Mouse (Mus musculus): Measurements from ENCODE around the gene Cysrt1. TPM values are rescaled to one million over a fixed set of nuclear protein-coding genes. Genes with fewer than 3 reads are reported as not detected.

The Cysrt1 gene
- total RNA-seq (2023) = not detected

DNA sequence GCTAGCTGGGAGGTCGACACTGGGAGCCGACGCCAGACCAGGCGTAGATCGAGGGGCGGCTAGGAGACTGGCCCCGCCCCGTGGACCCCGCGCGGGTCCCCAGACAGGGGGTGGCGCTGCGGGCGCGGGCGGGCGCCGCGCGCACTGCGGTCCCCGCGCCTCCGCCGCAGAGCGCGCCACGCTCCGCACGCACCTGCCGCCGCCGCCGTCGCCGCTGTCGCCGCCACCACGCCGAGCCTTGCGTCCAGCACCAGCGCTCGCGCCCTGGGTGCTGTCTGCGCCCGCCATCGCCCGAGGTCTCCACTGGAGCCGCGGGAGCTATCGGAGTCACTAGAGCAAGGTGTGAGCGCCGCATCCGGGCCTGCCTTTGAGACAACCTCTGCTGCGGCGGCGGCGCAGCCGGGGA, at the start of gene Cysrt1, which contains the start of gene Rnf208:
Gene Cysrt1 (minus strand): TSS at position 352 of the 406 bp plus-strand sequence.
Gene Rnf208 (plus strand): TSS at position 155 of the 406 bp plus-strand sequence.

DNA sequence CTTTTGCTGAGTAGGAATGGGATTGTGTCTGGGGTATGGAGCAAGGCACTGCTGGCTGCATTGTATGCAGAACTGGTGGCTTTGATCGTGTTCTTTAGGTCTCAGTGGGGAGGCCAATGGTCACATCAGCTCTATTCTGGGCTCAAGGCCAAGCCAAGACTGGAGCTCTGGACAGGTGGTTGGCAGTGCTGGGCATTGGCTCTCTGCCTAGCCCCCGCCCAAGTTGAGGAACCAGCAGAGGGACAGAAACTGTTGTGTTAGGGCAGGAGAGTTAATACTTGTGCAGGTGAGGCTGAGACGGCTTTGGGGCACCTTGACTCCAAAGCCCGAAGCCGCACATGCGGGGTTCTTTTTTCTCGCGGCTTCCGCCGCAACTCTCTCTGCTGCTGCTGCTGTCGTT, 47.4 kb upstream of the Cysrt1 start, which contains the start of gene Lrrc26:
Gene Lrrc26 (plus strand): TSS at position 265 of the 400 bp plus-strand sequence.

DNA sequence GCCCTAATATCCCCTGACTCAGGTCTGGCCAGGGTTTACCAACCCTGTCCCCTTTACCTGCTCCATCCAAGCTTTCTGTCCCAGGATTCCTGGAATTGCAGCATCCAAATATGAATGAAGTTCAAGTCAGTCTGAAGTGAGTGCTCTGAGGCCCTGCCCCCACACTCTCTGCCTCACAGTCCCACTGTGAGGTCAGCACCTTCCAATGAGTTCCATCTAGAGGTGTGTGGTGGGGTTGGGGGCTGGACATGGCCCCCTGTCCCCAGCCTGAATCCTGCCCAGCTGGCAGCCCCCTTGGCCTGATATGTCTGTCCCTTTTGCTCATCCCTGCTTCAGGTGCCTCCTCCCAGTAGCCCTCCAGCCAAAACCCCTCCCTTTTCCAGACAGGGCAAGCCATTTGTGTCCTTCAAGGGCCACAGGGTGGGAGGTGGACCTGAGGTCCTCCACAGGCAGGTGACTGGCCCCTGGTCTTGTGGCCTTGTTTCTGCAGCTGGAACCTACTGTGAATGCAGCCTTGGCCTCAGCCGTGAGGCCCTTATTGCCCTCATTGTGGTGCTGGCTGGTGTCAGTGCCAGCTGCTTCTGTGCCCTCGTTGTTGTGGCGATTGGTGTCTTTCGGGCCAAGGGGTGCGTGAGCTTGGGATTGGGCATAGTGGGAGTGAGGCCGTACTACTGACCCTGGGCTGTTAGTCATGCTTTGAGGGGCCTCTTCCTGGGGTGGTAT, 45.8 kb upstream of the Cysrt1 start, which contains the start of gene Tmem210:
Gene Tmem210 (plus strand): TSS at position 219 of the 723 bp plus-strand sequence.

DNA sequence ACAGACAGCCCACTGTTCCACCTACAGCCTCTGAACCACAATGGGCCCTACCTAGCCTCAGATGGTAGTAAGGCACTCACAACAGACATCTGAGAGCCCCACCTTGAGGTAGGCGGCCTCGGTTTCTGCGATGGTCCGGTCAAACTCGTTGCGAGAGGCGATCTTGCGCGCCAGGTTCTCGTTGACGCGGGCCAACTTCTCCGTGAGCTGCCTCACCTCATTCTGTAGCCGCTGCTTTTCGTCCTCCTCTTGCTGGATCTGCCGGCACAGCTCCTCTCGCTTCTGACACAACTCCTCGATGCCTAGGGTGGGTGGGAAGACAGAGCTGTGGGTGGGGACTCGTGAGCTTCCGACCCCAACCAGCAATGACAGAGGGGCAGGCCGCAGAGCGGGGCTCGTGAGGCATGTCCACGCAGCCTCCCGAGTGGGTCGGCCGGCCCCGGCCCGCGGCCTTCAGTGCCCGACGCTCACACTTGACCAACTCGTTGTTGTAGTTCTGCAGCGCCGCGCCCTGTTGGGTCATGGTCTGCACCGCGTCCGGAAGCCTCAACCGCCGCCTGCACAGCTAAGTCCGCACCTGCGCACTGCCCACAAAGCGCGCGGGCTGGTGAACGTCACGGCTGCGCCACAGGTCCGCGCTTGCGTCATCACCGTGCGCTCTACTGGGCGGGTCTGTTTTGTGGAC, 29.7 kb upstream of the Cysrt1 start, which contains the start of the genes Ssna1 and Anapc2:
Gene Ssna1 (minus strand): TSS at position 612 of the 685 bp plus-strand sequence.
Gene Anapc2 (plus strand): TSS at position 652 of the 685 bp plus-strand sequence.

DNA sequence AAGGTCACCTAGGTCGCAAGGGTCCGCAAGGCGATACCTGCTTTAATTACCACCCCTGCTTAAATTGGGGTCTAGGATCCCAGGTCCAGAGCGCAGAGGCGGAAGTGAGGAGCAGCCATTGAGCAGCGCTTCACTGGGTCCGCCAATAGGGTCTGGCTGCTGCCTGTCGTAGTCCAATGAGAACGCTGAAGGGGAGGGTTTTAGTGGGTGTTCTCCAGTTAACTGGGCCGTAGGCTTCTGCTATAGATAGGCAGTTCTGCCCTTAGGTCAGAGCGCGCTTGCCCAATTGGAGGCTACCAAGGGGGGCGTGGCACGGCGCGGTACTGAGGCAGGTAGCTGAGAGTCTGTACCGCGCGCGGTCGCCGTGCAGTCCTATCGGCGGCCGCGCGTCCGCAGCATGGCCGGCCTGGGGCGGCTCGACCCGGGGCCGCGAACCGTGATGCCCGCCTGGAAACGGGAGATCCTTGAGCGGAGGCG, 20.1 kb upstream of the Cysrt1 start, which contains the start of gene Tprn:
Gene Tprn (plus strand): TSS at position 328 of the 477 bp plus-strand sequence.

DNA sequence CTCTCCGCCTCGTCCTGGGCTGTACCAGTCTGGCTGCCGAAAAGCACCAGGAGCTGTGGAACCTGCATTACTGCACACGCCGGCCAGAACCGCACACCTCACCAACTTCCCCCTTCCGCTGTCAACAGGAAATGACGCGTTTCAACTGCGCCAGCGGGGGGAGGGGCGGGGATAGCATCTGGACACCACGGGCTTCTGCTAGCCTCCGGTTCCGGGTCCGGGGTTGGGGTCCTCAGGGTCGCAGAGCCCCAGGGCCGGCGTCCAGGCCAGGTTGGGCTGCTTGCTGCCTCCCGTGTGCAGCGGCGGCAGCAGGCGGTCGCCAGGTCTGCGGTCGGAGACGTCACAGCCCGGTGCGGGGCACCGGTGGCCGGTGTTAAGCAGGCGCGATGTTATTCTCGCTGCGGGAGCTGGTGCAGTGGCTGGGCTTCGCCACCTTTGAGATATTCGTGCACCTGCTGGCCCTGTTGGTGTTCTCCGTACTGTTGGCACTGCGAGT, 13.1 kb upstream of the Cysrt1 start, which contains the start of gene Tmem203:
Gene Tmem203 (plus strand): TSS at position 156 of the 496 bp plus-strand sequence.

DNA sequence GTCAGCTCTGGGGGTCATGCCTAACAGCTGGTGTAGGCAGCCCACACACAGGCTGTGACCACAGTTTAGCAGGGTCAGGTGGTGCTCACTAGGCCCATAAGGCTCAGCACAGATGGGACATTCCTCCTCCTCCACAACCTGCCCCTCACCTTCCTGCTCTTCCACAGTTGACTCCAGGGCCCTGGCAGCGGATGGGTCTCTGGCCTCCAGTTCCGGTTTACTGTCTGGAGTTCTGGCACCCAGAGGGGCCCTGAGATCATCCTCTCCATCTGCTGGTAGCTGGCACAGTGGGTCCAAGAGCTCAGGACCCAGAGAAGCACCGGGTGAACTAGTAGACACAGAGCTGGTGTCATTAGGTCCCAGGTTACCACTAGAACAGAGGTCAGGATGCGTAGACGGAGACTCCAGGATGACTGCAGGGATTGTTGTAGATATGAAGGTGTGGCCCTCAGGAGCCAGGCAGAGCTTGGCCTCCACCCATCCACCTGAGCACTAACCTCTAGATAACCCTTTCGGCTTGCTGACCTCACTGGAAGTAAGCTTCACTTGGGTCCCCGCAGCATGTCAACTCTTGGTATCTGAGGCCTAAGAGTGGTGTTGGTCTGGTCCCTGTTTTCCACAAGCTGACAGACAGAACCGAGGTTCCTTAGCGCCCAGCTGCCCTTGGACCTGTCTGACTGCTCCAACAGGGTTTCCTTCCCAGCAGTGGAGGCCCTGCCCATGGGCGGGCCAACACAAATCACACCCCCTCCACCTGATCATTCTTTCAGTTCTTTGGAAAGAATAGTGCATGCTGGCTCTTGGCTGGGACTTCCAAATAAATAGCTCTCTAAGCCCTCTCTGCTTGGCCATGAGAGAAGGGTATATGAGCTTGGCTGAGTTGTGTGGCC, 4.2 kb upstream of the Cysrt1 start, which contains the start of gene AL732309.1:
Gene AL732309.1 (minus strand): TSS at position 681 of the 890 bp plus-strand sequence.

DNA sequence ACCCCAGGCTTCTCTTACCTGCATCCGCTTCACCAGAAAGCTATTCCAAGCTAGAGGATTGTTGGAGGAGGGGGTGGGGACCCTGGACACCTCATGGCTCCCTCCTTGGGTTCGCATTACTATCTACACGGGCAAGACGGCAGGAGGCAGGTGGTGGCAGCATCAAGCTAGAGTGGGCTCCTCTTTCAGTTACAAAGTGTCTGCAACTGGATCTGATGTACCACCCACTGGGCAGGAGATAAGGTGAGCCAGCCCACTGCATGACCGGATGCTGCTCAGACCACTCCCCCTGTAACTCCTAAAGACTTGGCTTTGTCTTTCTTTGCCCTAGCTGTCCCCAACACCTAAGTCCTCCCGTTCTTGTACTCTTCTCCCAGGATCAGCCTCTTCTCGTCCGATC, 5.6 kb downstream of the Cysrt1 start, which contains the start of gene Rnf224:
Gene Rnf224 (minus strand): TSS at position 174 of the 400 bp plus-strand sequence.

DNA sequence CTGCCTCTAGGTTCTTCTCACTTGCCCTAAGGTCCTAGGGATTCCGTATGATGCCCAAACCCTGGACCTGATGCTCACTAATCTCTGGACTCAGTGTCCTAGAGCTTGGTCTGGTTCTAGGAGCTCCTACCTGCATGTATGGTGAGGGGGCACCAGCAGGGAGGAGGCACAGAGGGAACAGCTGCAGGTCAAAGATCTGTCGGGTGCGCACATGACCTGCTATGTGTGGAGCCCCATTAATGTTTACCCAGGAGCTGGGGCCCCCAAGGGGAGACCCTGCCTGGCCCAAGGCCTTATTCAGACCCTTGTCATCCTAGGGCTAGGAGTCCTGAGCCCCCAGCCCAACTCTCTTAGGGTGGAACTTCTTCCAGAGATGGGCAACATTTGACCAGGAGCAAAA, 8.2 kb downstream of the Cysrt1 start, which contains the start of gene Slc34a3:
Gene Slc34a3 (minus strand): TSS at position 315 of the 400 bp plus-strand sequence.

DNA sequence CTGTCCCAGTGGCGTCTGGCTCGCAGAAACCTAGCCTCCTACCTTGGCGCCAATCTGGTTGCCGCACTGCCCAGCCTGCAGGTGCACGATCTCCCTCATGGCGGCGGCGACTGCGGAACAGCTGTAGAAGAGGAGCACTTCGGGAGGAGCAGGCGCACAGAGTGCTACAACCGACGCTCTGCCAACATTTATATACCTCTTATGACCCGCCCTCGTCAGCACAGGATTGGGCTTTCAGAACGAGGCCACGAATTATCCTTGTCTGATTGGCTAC, 17.8 kb downstream of the Cysrt1 start, which contains the start of gene Tubb4b:
Gene Tubb4b (minus strand): TSS at position 211 of the 274 bp plus-strand sequence.

DNA sequence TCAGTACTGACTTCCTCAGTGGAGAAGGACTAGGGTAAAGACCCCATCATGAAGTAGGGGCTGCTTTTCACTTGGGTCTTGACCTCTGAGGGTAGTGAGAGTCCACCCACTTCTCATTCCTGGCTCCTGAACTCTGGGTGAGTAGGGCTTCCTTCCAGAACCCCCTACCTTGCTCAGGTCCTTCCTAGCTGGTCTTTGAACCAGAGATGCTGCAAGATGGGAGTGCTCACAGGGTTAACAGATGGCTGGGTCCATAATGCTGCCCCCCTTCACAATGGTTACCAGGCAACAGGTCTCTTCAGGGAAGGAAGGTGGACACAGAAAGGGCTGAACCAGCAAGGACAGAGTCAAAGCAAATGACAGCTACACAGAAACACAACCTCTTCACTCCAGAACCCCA, 23.8 kb downstream of the Cysrt1 start, which contains the start of gene Fam166a:
Gene Fam166a (plus strand): TSS at position 301 of the 400 bp plus-strand sequence.

DNA sequence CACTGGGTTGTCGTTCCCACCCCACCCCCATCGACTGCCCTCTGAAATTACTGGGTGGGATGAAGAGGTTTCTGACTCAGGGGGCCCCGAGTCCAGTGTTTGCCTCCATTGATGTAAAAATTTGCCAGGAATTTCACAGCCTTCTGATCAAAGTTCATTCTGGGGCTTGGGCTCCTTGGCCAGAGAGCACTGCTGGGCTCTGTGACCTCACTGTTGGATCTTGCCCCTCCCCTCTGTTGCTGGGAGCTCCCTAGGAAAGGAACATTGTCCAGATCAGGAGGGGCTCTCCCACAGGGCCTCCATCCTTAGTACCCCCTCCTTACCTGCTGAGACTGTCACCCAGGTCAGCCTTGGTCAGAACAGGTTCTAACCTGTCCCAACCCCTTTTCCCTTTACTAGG, 27.8 kb downstream of the Cysrt1 start, which contains the start of gene Stpg3:
Gene Stpg3 (minus strand): TSS at position 194 of the 400 bp plus-strand sequence.

DNA sequence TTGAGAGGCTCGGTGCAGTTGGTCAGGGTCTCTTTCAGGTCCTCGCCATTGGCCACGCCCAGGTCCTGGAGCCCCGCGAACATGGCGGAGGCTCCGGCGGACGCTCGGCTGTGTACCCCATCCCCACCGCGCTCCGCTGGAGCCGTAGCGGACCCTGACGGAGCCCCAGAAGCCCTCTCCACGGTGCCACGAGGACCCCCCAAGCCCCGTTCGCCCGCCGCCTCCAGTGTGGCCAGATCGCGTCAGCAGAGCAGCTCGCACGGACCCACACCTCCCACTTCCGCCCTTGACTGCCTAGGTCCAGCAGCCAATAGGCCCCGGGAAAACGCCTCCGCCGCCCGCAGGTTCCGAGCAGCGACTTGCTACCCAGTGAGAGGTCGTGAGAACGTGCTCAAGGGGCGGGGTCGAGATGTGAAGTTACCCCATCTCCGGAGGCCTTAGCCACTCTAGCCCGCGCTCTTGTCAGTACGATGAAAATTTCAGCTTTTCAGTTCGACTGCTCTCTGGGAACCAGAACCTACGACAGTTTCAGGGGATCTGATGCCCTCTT, 31.1 kb downstream of the Cysrt1 start, which contains the start of gene Nelfb:
Gene Nelfb (minus strand): TSS at position 369 of the 550 bp plus-strand sequence.

DNA sequence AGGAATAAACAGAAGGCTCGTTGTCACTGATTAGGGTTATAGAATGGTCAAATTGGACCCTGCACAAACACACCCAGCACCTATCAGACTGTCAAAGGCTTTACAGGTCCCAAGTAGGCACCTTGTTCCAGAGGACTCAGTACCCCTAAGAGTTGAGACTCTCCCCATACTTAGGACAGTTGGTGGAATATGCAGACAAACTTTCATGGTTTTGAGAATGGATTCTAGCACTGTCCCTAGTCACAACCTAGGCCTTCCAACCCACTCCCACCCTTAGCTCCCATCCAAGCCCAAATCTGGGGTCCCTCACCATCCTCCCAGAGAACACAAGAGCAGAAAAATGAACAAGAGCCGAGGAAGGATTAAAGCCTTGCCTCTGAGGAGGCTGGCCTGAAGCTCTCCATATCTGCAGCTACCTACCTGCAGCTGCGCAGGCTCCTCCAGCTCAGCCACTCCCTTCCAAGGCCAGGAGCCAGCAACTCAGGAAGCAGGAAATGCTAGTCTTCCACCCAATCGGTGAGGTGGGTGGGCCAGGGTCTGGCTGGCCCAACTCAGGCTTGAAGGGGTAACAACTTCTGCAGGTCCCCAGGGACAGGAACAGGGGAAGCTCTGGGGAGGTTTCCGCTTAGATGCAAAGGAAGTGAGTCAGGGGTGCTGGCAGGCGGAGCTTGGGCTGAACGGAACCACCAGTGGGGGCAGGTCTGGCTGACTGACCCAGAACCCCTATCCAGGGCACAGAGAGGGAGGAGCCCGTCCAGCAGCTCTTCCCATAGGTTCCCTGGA, 45.9 kb downstream of the Cysrt1 start, which contains the start of gene Tor4a:
Gene Tor4a (minus strand): TSS at position 715 of the 783 bp plus-strand sequence.

Other genes with a start within 250 kb of the Cysrt1 start
- 10 to 100 TPM; 23.6 to 33.9 TPM for gene Nsmf, start 188.1 kb downstream of the Cysrt1 start, total RNA-seq (2023)
- gene Entpd8, start 162.1 kb downstream of the Cysrt1 start, total RNA-seq (2023) = not detected
- not detected for gene Noxa1, start 147.3 kb downstream of the Cysrt1 start, total RNA-seq (2023)
- 1 to 10 TPM; 5.6 to 5.8 TPM for gene Nrarp, start 61.7 kb downstream of the Cysrt1 start, total RNA-seq (2023)
- gene Tor4a, start 45.6 kb downstream of the Cysrt1 start, total RNA-seq (2023) = 10 to 100 TPM; 34.6 to 36.4 TPM
- 10 to 100 TPM; 48.9 to 59.0 TPM for gene Nelfb, start 31.0 kb downstream of the Cysrt1 start, total RNA-seq (2023)
- not detected for gene Stpg3, start 27.8 kb downstream of the Cysrt1 start, total RNA-seq (2023)
- gene Fam166a, start 23.7 kb downstream of the Cysrt1 start, total RNA-seq (2023) = not detected
- 10 to 100 TPM; 47.5 to 50.6 TPM for gene Tubb4b, start 17.8 kb downstream of the Cysrt1 start, total RNA-seq (2023)
- gene Slc34a3, start 8.1 kb downstream of the Cysrt1 start, total RNA-seq (2023) = not detected
- gene Rnf224, start 5.7 kb downstream of the Cysrt1 start, total RNA-seq (2023) = not detected
- under 1 TPM in 1 of 2 experiments, not detected in 1; 0.88 TPM for gene Rnf208, start 197 bp downstream of the Cysrt1 start, total RNA-seq (2023)
- gene AL732309.1, start 4.4 kb upstream of the Cysrt1 start, total RNA-seq (2023) = 1 to 10 TPM; 2.3 to 2.6 TPM
- gene Tmem203, start 13.0 kb upstream of the Cysrt1 start, total RNA-seq (2023) = 10 to 100 TPM; 14.0 to 21.2 TPM
- 10 to 100 TPM; 21.1 to 24.9 TPM for gene Tprn, start 20.2 kb upstream of the Cysrt1 start, total RNA-seq (2023)
- 10 to 100 TPM; 49.1 TPM for gene Ssna1, start 30.0 kb upstream of the Cysrt1 start, total RNA-seq (2023)
- 10 to 100 TPM; 83.4 to 88.1 TPM for gene Anapc2, start 30.0 kb upstream of the Cysrt1 start, total RNA-seq (2023)
- gene Tmem210, start 45.7 kb upstream of the Cysrt1 start, total RNA-seq (2023) = not detected
- not detected for gene Lrrc26, start 47.5 kb upstream of the Cysrt1 start, total RNA-seq (2023)
- gene Grin1, start 76.7 kb upstream of the Cysrt1 start, total RNA-seq (2023) = not detected
- gene Man1b1, start 89.9 kb upstream of the Cysrt1 start, total RNA-seq (2023) = 10 to 100 TPM; 33.9 to 41.6 TPM
- 10 to 100 TPM; 25.9 to 31.9 TPM for gene Dpp7, start 113.9 kb upstream of the Cysrt1 start, total RNA-seq (2023)
- 10 to 100 TPM; 24.7 to 30.9 TPM for gene Uap1l1, start 123.2 kb upstream of the Cysrt1 start, total RNA-seq (2023)
- gene Sapcd2, start 129.9 kb upstream of the Cysrt1 start, total RNA-seq (2023) = not detected
- gene Entpd2, start 153.4 kb upstream of the Cysrt1 start, total RNA-seq (2023) = not detected
- not detected for gene Npdc1, start 156.9 kb upstream of the Cysrt1 start, total RNA-seq (2023)
- 10 to 100 TPM; 15.6 to 17.3 TPM for gene Fut7, start 180.8 kb upstream of the Cysrt1 start, total RNA-seq (2023)
- gene Abca2, start 186.3 kb upstream of the Cysrt1 start, total RNA-seq (2023) = 10 to 100 TPM; 35.3 to 36.1 TPM
- not detected for gene Clic3, start 214.4 kb upstream of the Cysrt1 start, total RNA-seq (2023)
- 10 to 100 TPM; 24.0 to 34.2 TPM for gene Paxx, start 218.6 kb upstream of the Cysrt1 start, total RNA-seq (2023)
- not detected for gene Ptgds, start 227.6 kb upstream of the Cysrt1 start, total RNA-seq (2023)

Measured in monocyte, adult 59 days (primary cell).